Mouse (Mus musculus): Measurements from ENCODE around the gene Mtfp1.

The Mtfp1 gene

DNA sequence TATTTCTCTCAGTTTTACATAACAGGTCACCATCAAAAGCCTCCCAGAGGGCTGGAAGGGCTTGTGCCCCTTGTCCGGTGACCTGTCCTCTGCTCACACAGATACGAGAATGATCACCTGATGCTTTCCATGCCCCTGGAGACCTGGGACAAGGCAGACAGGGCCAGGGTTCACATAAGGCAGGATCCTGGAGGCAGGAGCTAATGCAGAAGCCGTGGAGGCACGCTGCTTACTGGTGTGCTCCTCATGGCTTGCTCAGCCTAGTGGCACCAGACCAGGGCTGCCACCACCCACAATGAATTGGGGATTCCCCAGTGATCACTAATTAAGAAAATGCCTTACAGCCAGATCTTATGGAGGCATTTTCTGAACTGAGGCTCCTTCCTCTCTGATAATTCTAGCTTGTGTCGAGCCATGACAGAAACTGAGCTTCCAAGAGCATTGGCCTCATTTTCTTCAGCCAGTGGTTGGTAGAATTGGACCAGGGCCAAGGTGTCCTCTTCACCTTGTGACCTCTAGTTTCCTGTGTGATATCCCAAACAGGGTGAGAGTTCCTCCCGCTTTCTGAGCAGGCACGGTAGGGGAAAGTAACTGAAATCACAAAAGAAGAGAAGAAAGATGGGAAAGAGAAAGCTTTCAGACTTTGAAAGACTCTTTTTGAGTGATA, 16.8 kb downstream of the Mtfp1 start:
- no peak for DNase-seq

DNA sequence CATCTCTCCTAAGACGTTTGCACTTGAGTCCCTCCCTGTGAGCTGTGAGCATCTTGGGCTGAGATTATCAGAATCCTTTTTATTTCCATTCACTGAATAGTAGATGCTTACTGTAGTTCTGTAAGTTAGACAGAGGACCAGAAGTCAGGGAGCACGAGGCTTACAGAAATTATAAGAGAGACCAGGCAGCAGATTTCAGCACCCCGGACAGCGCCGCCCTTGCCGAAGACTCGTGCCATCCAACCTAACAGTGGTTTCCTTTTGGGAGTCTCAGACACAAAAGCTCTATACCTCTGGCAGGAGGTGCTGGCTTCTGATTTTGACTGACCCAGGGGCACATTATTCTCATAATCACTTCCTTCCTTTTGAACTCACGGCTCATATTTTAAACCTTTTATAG, 18.6 kb downstream of the Mtfp1 start:
- no peak for DNase-seq

- DNase-seq: no peak
Measured at GRCm38 (mm10) chr11:4069664-4070063, 25.6 kb downstream of the Mtfp1 start.

DNA sequence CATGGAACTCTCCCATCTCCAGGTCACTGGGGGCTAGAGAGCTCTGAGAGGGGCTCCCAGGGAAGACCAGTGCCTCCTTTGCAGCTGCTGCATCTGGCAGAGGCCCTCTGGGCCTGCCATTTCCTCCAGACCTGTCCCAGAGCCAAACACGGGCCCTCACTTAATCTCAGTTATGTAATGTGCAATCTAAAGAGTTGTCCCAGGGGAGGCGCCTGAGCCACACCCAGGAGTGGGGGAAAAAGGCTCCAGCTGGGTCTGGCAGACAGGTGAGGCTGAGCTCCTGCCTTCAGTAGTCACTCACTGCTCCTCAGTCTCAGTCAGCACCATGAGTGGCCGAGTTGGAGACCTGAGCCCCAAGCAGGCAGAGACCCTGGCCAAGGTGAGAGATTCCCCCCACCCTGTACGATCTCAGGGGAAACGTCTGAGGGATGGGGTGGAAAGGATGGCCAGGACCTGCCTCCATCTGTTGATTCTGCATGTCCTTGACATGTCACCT, 30.6 kb downstream of the Mtfp1 start, which contains the start of gene Sec14l3:
Sec14l3 (plus strand) TSS at position 215 of the 496 bp plus-strand sequence.
- no peak for DNase-seq

GRCm38 (mm10) chr11:4062981-4063380, 32.3 kb downstream of the Mtfp1 start:
- no peak for DNase-seq

GRCm38 (mm10) chr11:4062523-4062922, 32.7 kb downstream of the Mtfp1 start:
- no peak for DNase-seq

- no peak for DNase-seq
Measured at GRCm38 (mm10) chr11:4060866-4061575, 34.2 kb downstream of the Mtfp1 start.

GRCm38 (mm10) chr11:4053586-4053985, 41.7 kb downstream of the Mtfp1 start:
- peak; percentile 52 for DNase-seq

GRCm38 (mm10) chr11:4048438-4048837, 46.8 kb downstream of the Mtfp1 start:
- DNase-seq: no peak

DNA sequence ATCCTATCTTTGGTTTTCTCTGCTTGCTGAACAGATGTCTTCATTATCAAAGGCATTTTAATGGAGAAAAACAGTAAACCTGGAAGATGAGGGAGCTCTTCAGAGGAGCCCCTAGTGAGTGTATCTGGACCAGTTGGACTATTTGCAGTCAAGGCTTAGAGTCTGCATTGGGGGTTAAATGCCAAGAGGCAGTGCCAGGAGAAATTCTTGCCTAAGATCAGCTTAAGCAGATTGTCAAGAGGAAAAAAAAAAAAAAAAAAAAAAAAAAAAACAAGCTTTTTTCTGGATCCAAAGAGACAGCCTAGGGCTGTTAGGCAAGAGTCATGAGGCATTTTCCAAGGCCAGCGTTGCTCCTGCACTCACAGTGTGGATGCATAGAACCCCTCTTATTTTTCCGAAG, 47.5 kb downstream of the Mtfp1 start:
- no peak for DNase-seq

DNA sequence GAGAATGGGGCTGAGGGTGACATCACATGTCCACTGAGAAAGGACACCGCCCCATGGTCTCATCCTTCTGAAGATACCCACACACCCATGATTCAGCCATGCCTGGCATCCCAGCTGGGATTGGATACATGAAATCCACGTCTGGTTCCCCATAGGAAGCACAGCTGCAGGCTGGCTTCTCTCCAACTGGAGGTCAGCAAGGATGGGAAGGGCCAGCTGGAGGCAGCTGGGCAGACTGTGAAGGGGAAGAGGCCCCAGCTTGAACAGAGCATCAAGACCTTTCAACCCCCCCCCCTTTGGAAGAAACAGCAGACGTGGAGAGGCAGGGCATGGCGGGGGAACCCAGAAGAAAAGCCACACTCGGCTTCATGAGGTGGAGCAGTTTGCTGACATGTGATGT, 48.7 kb downstream of the Mtfp1 start:
- no peak for DNase-seq

- no peak for DNase-seq
Measured at GRCm38 (mm10) chr11:4043081-4043480, 52.2 kb downstream of the Mtfp1 start.

Data from cerebellum, adult 11 months (tissue).